Mouse (Mus musculus) brown adipose tissue, adult 24 weeks (tissue): ENCODE measurements at regions not wholly inside any gene's neighbourhood (a gene's known extent, or its start where the extent isn't known, plus 50 kb on each side); places are given as distances from the start of the nearest gene placed in this dataset.
"Not testable (repeated sequence)": the region's sequence is repeated elsewhere in the genome, so short reads cannot be mapped to it uniquely, and the experiment has no call there.

ENCODE experiments used
- H3K27ac ChIP-seq: fragments of 200-500 bp; replicated peaks from 2 replicates; pipeline ENCODE4 v1.5.1; 2012; ENCODE audit warnings: low read depth, mild to moderate bottlenecking, low read length
- H3K4me1 ChIP-seq: fragments of 200-500 bp; 2 replicates; pipeline ENCODE4 v1.6.1; 2012; ENCODE audit warnings: low read length, mixed read lengths; ENCODE audit not compliant: control insufficient read depth, insufficient read depth, insufficient read length
- H3K4me3 ChIP-seq: fragments of 200-500 bp; 2 replicates; pipeline ENCODE4 v1.5.1; 2012; ENCODE audit warnings: low read depth, mild to moderate bottlenecking, low read length, moderate library complexity; ENCODE audit not compliant: insufficient read depth

DNA sequence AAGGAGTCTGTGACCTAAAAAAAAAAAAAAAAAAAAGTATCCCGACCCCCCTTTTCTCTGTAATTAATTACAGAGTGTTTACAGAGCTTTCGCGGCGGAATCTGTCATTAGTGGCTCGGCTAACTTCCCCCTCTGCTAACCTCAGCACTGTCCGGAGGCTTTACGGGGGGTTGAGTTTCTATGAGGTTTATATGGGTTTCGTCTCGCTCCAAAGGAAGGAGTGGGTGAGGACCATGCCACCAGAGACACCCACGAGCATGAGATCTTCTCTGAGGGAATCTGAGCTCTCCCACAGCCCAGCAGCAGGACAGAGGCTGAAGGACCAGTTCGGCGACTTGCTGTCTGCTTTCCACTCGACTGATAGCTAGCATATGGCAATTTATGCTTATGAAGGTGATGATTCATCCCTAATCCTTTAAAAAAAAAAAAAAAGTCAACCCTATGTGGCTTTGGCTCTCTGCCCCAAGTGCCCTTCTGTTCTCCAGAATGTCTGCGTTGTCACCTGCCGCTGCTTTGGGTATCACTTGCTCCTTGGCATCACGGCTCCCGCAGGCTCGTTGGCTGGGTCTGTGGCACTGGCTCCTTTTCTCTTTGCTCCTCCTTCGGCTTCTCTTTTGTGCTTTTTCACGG lies 55.8 kb upstream of the Jarid2 start:
- H3K4me1 ChIP-seq: no peaks in the 10 kb centered on the region
- peak overlapping the region; percentile 31; the same call in 1 of the 2 replicates for H3K4me3 ChIP-seq
- no peak overlapping the region for H3K27ac ChIP-seq

DNA sequence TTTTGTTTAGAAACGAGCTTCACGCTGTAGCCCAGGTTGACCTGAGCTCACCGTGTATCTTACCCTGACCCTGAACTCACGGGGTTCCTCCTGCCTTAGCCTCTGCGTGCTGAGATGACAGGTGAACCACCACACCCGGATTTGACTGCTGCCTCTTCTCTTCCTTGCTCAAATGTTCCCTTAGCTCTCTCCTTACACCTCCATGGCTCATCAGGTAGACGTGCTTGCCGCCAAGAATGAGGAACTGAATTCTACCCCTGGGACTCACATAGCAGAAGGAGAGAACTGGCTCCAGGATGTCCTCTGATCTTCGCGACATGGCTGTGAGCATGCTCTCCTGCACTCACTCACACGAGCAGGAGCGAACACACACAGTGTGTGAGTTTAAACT lies 55.3 kb upstream of the Jarid2 start:
- Histone ChIP-seq H3K4me1 (no peaks in the 10 kb centered on the region), H3K27ac (no peak overlapping the region), H3K4me3 (no peak overlapping the region)

DNA sequence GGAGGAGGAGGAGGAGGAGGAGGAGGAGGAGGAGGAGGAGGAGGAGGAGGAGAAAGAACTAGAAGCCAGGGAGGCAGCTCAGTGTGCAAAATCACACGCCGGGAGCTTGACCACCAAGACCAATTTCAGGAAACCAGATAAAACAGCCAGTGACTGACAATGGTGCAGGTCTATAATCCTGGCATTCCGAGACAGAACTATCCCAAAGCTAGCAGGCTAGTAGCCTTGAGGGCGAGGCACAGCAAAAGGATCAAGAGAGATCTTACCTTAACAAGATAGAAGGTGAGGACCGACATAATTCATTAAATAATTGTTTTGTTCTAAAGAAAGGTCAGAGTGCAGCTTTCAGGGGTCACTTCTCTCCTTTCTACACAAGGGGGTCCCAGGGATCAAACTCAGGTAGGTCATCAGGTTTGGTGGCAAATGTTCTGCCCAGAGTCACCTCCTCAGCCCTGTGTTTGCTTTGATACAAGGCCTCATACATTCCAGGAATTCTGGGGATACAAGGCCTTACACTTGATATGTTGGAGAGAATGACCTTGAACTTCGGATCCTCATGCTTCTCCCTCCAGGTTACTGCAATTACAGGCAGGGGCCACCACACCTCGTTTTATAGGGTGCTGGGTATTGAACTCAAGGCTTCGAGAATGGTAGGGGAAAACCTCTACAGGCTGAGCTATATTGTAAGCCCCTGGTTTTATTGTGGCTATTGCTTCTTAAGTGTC lies 54.2 kb upstream of the Jarid2 start:
- Histone ChIP-seq H3K4me1 (no peaks in the 10 kb centered on the region), H3K4me3 (no peak overlapping the region), H3K27ac (no peak overlapping the region)

DNA sequence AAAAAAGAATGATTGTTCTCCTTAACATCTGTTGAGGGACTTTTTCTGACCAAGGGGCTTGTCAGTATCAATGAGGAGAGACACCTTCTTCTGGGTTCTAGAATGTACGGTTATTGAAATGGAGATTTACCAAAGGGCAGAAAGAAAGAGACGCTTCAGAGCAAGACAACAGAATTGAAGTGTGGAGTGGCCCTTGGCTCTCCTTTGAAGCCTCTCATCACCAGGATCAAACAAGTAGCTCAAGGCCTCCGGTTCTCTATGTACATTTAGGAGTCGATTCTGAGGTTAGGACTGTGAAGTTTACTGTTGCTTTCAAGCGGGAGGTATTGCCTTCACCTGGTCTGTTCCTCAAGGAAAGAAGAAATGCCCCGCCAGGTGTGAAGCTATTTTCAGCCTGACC lies 53.2 kb upstream of the Jarid2 start:
- Histone ChIP-seq H3K27ac (no peak overlapping the region), H3K4me3 (no peak overlapping the region), H3K4me1 (no peaks in the 10 kb centered on the region)

DNA sequence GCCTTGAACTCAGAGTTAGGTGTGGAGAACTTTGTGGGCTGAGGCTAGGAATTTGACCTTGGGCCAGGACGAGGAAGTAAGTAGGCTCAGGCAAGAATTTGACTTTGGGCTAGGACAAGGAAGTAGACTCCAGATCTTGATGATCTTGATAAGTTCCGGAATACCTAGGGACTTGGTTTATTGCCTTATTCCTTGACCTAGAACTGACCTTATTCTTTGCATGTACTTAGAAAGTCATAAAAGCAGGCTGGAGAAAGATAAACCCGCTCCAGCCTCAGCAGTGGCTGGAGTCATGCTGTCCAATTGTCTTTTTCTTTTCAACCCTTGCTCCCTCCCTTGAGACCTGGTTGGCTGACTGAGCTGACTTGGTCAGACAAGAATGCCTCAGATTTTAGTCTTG lies 51.2 kb upstream of the Jarid2 start:
- no peak overlapping the region for H3K4me3 ChIP-seq
- H3K4me1 ChIP-seq: no peaks in the 10 kb centered on the region
- H3K27ac ChIP-seq: no peak overlapping the region

DNA sequence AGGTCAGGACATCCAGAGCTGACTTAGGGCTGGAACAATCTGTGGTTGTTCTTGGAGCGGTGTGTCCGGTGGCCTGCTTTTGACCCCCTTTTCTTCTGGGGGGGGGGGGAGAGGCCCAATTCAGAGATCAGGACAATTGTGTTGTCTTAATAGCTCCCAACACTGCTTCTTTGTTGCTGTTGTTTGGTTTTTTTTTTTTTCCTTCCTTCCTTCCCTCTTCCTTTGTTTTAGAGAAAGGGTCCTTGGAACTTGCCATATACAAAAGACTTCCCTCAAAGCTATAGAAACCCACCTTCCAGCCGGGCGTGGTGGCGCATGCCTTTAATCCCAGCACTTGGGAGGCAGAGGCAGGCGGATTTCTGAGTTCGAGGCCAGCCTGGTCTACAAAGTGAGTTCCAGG lies 49.8 kb upstream of the Jarid2 start:
- not testable (repeated sequence) for H3K4me1 ChIP-seq, H3K4me3 ChIP-seq, H3K27ac ChIP-seq
